Mouse (Mus musculus): ENCODE results near the gene Gss. TPM values are rescaled to one million over a fixed set of nuclear protein-coding genes. Genes with fewer than 3 reads are reported as not detected.
"Not testable (repeated sequence)": the region's sequence is repeated elsewhere in the genome, so short reads cannot be mapped to it uniquely, and the experiment has no call there.

Gene Gss
- polyA plus RNA-seq, 1 experiment from 2014 or later = 17.5 TPM

GRCm38 (mm10) chr2:155546955-155547354 is 45.7 kb downstream of the Gss start:
- Histone ChIP-seq H3K36me3 (ENCODE audit: control insufficient read depth, insufficient read depth, low read length) (no peaks in the 10 kb centered on the region), H3K27me3 (ENCODE audit: control insufficient read depth, insufficient read depth, low read length) (no peaks in the 10 kb centered on the region), H3K9me3 (ENCODE audit: control insufficient read depth, low read length) (no peaks in the 10 kb centered on the region), H3K4me2 (no peak overlapping the region), H3K4me1 (ENCODE audit: control insufficient read depth, insufficient read depth, low read length) (no peaks in the 10 kb centered on the region), H3K27ac (ENCODE audit: low read depth, low read length) (no peak overlapping the region), H3K9ac (ENCODE audit: low read length) (no peak overlapping the region), H3K4me3 (ENCODE audit: low read depth, low read length) (no peak overlapping the region)
- no peak for DNase-seq (ENCODE audit: low spot score, missing footprints)
- no peak for ATAC-seq (ENCODE audit: low FRiP score)
- WGBS = 74% methylated on average over 1 of the region's 1 CpGs

- DNase-seq (ENCODE audit: low spot score, missing footprints) (no peak), ATAC-seq (ENCODE audit: low FRiP score) (no peak)
- H3K4me1 ChIP-seq (ENCODE audit: control insufficient read depth, insufficient read depth, low read length) = no peaks in the 10 kb centered on the region
- H3K9ac ChIP-seq (ENCODE audit: low read length) = no peak overlapping the region
- H3K27me3 ChIP-seq (ENCODE audit: control insufficient read depth, insufficient read depth, low read length) = no peaks in the 10 kb centered on the region
- WGBS = 76% methylated on average over 6 of the region's 6 CpGs
- no peaks in the 10 kb centered on the region for H3K36me3 ChIP-seq (ENCODE audit: control insufficient read depth, insufficient read depth, low read length)
- H3K9me3 ChIP-seq (ENCODE audit: control insufficient read depth, low read length) = no peaks in the 10 kb centered on the region
- H3K4me2 ChIP-seq = no peak overlapping the region
- no peak overlapping the region for H3K4me3 ChIP-seq (ENCODE audit: low read depth, low read length)
- H3K27ac ChIP-seq (ENCODE audit: low read depth, low read length) = no peak overlapping the region
These were observed 51.7 kb downstream of the Gss start for GRCm38 (mm10) chr2:155540822-155541458.

DNA sequence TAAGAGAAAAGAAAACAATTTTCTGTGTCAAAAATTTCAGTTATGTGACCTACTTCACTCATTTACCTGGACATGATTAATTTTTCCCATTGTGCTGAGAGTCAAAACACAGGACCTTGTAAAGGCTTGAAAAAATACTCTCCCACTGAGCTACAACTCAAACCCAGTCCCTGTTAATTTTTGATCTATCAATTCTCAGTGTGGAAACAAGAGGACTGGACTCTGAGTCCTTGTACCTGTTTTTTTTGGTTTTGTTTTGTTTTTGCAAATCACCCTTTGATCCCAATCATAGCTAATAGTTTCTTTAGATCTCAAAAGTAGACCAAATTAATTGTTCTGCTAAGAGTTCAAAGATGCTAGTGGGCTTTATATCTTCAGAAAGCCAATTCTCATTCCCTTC is 52.9 kb downstream of the Gss start:
- Histone ChIP-seq H3K27me3 (ENCODE audit: control insufficient read depth, insufficient read depth, low read length) (no peaks in the 10 kb centered on the region), H3K4me1 (ENCODE audit: control insufficient read depth, insufficient read depth, low read length) (no peaks in the 10 kb centered on the region), H3K36me3 (ENCODE audit: control insufficient read depth, insufficient read depth, low read length) (no peaks in the 10 kb centered on the region), H3K27ac (ENCODE audit: low read depth, low read length) (no peak overlapping the region), H3K4me2 (no peak overlapping the region), H3K9me3 (ENCODE audit: control insufficient read depth, low read length) (no peaks in the 10 kb centered on the region), H3K9ac (ENCODE audit: low read length) (no peak overlapping the region), H3K4me3 (ENCODE audit: low read depth, low read length) (no peak overlapping the region)
- DNase-seq (ENCODE audit: low spot score, missing footprints) (no peak), ATAC-seq (ENCODE audit: low FRiP score) (no peak)

DNA sequence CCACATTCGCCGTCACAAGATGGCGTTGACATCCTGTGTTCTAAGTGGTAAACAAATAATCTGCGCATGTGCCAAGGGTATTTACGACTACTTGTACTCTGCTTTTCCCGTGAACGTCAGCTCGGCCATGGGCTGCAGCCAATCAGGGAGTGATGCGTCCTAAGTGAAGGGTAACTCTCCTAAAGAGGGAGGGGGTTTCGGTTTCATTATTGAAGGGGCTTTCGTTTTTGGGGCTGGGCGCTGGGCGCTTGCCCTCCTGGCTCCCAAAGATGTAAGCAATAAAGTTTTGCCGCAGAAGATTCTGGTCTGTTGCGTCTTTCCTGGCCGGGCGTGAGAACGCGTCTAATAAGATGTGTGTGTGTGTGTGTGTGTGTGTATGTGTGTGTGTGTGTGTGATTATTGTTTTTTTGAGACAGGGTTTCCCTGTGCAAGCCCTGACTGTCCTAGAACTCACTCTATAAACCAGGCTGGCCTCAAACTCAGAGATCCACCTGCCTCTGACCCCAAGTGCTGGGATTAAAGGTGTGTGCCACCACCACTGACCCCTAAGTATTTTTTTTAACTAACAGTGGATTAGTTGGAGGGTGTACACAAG is 54.0 kb downstream of the Gss start:
- H3K27ac ChIP-seq (ENCODE audit: low read depth, low read length); H3K4me3 ChIP-seq (ENCODE audit: low read depth, low read length); H3K36me3 ChIP-seq (ENCODE audit: control insufficient read depth, insufficient read depth, low read length); DNase-seq (ENCODE audit: low spot score, missing footprints); H3K27me3 ChIP-seq (ENCODE audit: control insufficient read depth, insufficient read depth, low read length); H3K9me3 ChIP-seq (ENCODE audit: control insufficient read depth, low read length); H3K9ac ChIP-seq (ENCODE audit: low read length); H3K4me1 ChIP-seq (ENCODE audit: control insufficient read depth, insufficient read depth, low read length); H3K4me2 ChIP-seq; ATAC-seq (ENCODE audit: low FRiP score): not testable (repeated sequence)
- WGBS = 82% methylated on average over 12 of the region's 19 CpGs

DNA sequence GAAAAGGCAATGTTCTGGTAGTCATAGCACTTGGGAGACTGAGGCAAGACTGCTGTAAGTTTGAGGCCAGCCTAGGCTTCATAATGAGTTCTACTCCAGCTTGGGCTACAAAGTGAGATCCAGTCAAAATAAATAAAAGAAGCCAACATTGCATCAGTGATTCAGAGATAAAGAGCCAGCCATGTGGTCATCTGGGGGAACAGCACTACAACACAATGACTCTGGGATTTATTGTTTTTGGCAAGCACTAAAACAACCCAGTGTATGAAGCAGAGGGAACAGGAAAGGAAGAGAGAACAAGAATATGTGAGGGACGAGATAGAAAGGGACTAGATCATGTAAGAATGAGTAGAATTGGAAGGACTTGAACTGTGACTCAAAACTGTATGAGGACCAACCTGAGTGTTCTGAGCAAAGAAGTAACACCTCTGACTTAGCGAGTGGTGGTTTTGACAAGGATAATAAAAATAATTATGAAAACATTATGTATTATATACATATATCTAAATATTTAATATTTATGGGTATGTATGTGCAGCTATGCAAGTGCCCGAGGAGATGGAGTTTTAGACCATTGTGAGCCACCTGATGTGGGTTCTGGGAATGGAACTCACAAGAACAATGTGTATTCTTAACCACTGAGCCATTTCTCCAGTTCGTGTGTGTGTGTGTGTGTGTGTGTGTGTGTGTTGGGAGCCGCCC is 54.7 kb downstream of the Gss start:
- no peak overlapping the region for H3K4me2 ChIP-seq
- no peaks in the 10 kb centered on the region for H3K4me1 ChIP-seq (ENCODE audit: control insufficient read depth, insufficient read depth, low read length)
- H3K27me3 ChIP-seq (ENCODE audit: control insufficient read depth, insufficient read depth, low read length) = no peaks in the 10 kb centered on the region
- H3K9ac ChIP-seq (ENCODE audit: low read length) = no peak overlapping the region
- ATAC-seq (ENCODE audit: low FRiP score) = no peak
- 84% methylated on average over 5 of the region's 5 CpGs for WGBS
- H3K4me3 ChIP-seq (ENCODE audit: low read depth, low read length) = no peak overlapping the region
- H3K9me3 ChIP-seq (ENCODE audit: control insufficient read depth, low read length) = no peaks in the 10 kb centered on the region
- H3K36me3 ChIP-seq (ENCODE audit: control insufficient read depth, insufficient read depth, low read length) = no peaks in the 10 kb centered on the region
- no peak for DNase-seq (ENCODE audit: low spot score, missing footprints)
- H3K27ac ChIP-seq (ENCODE audit: low read depth, low read length) = no peak overlapping the region

- no peak overlapping the region for H3K27ac ChIP-seq (ENCODE audit: low read depth, low read length)
- H3K9ac ChIP-seq (ENCODE audit: low read length) = no peak overlapping the region
- ATAC-seq (ENCODE audit: low FRiP score) (no peak), DNase-seq (ENCODE audit: low spot score, missing footprints) (no peak)
- no peaks in the 10 kb centered on the region for H3K27me3 ChIP-seq (ENCODE audit: control insufficient read depth, insufficient read depth, low read length)
- H3K36me3 ChIP-seq (ENCODE audit: control insufficient read depth, insufficient read depth, low read length) = no peaks in the 10 kb centered on the region
- H3K9me3 ChIP-seq (ENCODE audit: control insufficient read depth, low read length) = no peaks in the 10 kb centered on the region
- H3K4me1 ChIP-seq (ENCODE audit: control insufficient read depth, insufficient read depth, low read length) = no peaks in the 10 kb centered on the region
- no peak overlapping the region for H3K4me3 ChIP-seq (ENCODE audit: low read depth, low read length)
- H3K4me2 ChIP-seq = no peak overlapping the region
These were observed 56.3 kb downstream of the Gss start for GRCm38 (mm10) chr2:155536292-155536691.

- Histone ChIP-seq H3K4me3 (ENCODE audit: low read depth, low read length) (no peak overlapping the region), H3K9ac (ENCODE audit: low read length) (no peak overlapping the region), H3K4me2 (no peak overlapping the region), H3K9me3 (ENCODE audit: control insufficient read depth, low read length) (no peaks in the 10 kb centered on the region), H3K36me3 (ENCODE audit: control insufficient read depth, insufficient read depth, low read length) (no peaks in the 10 kb centered on the region), H3K27me3 (ENCODE audit: control insufficient read depth, insufficient read depth, low read length) (no peaks in the 10 kb centered on the region), H3K4me1 (ENCODE audit: control insufficient read depth, insufficient read depth, low read length) (no peaks in the 10 kb centered on the region), H3K27ac (ENCODE audit: low read depth, low read length) (no peak overlapping the region)
- DNase-seq (ENCODE audit: low spot score, missing footprints) (no peak), ATAC-seq (ENCODE audit: low FRiP score) (no peak)
- WGBS = 81% methylated on average over 5 of the region's 5 CpGs
These were observed 65.2 kb downstream of the Gss start for GRCm38 (mm10) chr2:155527367-155527766.

DNA sequence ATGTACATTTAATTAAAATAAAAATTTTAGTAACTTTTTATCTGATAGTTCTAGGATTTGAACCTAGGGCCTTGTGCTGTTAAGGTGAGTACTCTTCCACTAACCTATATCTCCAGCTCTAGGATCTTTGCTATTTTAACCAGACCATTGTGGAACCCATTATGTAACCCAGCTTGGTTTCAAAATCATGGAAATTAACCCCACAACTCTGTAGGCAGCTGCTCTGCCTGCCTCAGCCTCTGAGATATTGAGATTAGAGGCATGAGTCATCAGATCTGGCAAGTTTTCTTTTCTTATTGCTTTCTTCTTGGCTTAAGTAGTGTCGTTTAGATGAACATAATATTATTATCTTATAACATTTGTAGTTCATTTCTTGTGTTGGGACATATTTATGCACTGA is 68.2 kb downstream of the Gss start:
- Histone ChIP-seq H3K4me2 (no peak overlapping the region), H3K36me3 (ENCODE audit: control insufficient read depth, insufficient read depth, low read length) (no peaks in the 10 kb centered on the region), H3K4me1 (ENCODE audit: control insufficient read depth, insufficient read depth, low read length) (no peaks in the 10 kb centered on the region), H3K27me3 (ENCODE audit: control insufficient read depth, insufficient read depth, low read length) (no peaks in the 10 kb centered on the region), H3K9me3 (ENCODE audit: control insufficient read depth, low read length) (no peaks in the 10 kb centered on the region), H3K27ac (ENCODE audit: low read depth, low read length) (no peak overlapping the region), H3K4me3 (ENCODE audit: low read depth, low read length) (no peak overlapping the region), H3K9ac (ENCODE audit: low read length) (no peak overlapping the region)
- DNase-seq (ENCODE audit: low spot score, missing footprints) = no peak
- 64% methylated on average over 1 of the region's 1 CpGs for WGBS
- no peak for ATAC-seq (ENCODE audit: low FRiP score)

DNA sequence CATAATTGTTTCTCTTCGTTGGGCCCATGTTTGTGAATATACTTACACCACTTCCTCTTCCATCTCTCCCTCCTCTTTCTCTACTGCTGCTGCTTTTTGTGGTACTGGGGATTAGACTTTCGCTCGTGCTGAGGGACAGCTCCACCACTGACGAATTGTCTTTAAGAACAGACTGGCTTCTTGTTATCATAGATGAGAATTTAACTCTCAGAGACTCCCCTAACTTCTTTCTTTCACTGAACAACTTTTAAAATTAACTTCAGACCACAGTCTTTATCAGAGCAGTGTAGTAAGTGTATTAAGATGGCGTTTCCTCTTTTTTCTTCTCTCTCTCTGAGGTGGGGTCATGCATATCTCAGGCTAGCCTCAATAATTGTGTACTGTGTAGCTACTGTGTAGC is 68.9 kb downstream of the Gss start:
- ATAC-seq (ENCODE audit: low FRiP score) = no peak
- H3K9ac ChIP-seq (ENCODE audit: low read length) = no peak overlapping the region
- no peak overlapping the region for H3K4me3 ChIP-seq (ENCODE audit: low read depth, low read length)
- H3K9me3 ChIP-seq (ENCODE audit: control insufficient read depth, low read length) = no peaks in the 10 kb centered on the region
- H3K4me1 ChIP-seq (ENCODE audit: control insufficient read depth, insufficient read depth, low read length) = peaks cover under 1% of the 10 kb centered on the region; the same call in 1 of the 2 replicates
- H3K27me3 ChIP-seq (ENCODE audit: control insufficient read depth, insufficient read depth, low read length) = no peaks in the 10 kb centered on the region
- H3K27ac ChIP-seq (ENCODE audit: low read depth, low read length) = no peak overlapping the region
- no peak overlapping the region for H3K4me2 ChIP-seq
- WGBS = 60% methylated on average over 5 of the region's 5 CpGs
- DNase-seq (ENCODE audit: low spot score, missing footprints) = no peak
- no peaks in the 10 kb centered on the region for H3K36me3 ChIP-seq (ENCODE audit: control insufficient read depth, insufficient read depth, low read length)

All from midbrain, embryonic 11.5 days (tissue).